Mouse (Mus musculus): ENCODE measurements around the gene Tpm1. TPM values are rescaled to one million over a fixed set of nuclear protein-coding genes. Genes with fewer than 3 reads are reported as not detected.

Gene Tpm1
- polyA plus RNA-seq, 1 experiment from 2014 or later: 369 TPM

DNA sequence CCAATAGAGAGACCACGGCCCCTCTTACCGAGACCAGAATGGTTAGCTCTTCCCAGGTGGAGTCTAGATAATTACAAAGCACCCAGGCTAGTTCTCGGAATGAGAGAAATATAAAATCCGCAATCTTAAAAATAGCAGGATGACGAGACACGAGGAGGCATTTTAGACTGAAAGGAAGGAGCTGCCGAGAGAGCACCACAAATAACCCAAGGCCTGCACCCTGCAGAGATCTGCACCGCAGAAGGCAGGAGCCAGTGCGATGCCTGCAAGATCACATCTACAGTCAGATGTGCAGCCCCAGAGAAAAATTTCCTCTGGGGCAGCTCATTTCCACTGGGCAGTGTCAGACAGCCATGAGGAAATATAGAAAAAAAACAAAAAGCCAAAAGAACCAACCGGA, 16.2 kb downstream of the Tpm1 start:
- Histone ChIP-seq H3K4me3 (no peak overlapping the region), H3K4me1 (peaks cover 14% of the 10 kb centered on the region), H3K9me3 (peaks cover 9% of the 10 kb centered on the region), H3K27ac (replicated peaks) (no peak overlapping the region), H3K36me3 (replicated peaks) (peaks cover 98% of the 10 kb centered on the region), H3K27me3 (replicated peaks; ENCODE audit: low read depth, poor library complexity, severe bottlenecking) (no peaks in the 10 kb centered on the region)
- WGBS: 96% methylated on average over 10 of the region's 10 CpGs
- no peak for DNase-seq (ENCODE audit: low spot score)

DNA sequence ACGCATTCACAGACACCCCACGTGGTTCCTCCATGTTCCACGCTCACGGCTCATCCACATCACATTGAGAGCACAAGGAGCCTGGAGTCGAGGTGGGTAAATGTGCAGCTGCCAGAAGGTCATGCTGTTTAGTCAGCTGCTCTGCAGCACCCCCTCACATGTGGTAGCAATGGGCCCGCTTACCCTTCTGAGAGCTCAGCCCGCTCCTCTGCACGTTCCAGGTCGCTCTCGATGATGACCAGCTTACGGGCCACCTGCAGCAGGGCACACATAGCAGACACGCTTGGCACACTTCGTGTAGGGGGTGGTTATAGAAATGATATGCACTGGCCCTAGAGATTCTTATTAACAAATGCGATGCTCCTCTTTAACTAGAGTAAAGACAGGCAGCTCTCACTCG, 16.6 kb downstream of the Tpm1 start:
- peaks cover 9% of the 10 kb centered on the region for H3K9me3 ChIP-seq
- 95% methylated on average over 15 of the region's 15 CpGs for WGBS
- H3K27ac ChIP-seq (replicated peaks): no peak overlapping the region
- H3K4me3 ChIP-seq: no peak overlapping the region
- no peaks in the 10 kb centered on the region for H3K27me3 ChIP-seq (replicated peaks; ENCODE audit: low read depth, poor library complexity, severe bottlenecking)
- peaks cover 98% of the 10 kb centered on the region for H3K36me3 ChIP-seq (replicated peaks)
- peaks cover 14% of the 10 kb centered on the region for H3K4me1 ChIP-seq
- no peak for DNase-seq (ENCODE audit: low spot score)

DNA sequence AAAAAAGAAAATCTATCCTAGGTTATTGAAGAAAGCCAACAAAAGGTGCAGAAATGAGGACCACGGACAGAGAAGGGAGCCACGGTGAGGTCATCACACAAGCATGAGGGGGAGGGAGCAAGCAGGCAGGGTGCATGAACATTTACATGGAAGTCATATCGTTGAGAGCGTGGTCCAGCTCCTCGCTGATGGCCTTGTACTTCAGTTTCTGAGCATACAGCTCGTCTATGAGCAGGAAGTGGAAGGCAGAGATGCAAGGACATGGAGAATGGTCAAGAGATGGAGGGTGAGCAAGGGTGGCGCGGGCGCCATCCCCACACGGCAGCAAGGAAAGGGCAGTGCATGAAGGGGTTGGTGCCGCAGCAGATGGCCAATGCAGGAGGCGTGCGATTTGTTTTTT, 19.7 kb downstream of the Tpm1 start:
- Histone ChIP-seq H3K27ac (replicated peaks) (no peak overlapping the region), H3K4me3 (no peak overlapping the region), H3K9me3 (no peaks in the 10 kb centered on the region; the same call in 1 of the 2 replicates), H3K27me3 (replicated peaks; ENCODE audit: low read depth, poor library complexity, severe bottlenecking) (no peaks in the 10 kb centered on the region), H3K36me3 (replicated peaks) (peaks cover 98% of the 10 kb centered on the region), H3K4me1 (no peaks in the 10 kb centered on the region)
- WGBS: 92% methylated on average over 13 of the region's 13 CpGs
- no peak for DNase-seq (ENCODE audit: low spot score)

DNA sequence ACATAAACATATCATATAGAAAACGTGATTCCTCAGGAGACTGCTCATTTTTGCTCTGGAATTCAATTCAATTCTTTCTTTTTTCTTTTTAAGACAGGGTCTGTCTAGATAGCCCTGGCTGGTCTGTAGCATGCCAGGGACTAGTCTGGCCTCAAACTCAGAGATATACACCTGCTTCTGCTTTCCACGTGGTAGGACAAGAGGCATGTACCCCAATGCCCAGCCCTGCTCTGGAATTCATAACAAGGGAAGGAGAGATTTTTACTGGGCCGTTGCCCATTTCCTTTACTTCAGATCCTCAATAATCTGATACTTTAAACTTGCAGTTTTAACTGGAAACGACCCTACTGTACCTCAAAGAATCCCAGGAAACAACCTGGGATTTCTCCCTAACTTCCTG, 20.3 kb downstream of the Tpm1 start:
- Histone ChIP-seq H3K9me3 (no peaks in the 10 kb centered on the region), H3K36me3 (replicated peaks) (peaks cover 98% of the 10 kb centered on the region), H3K4me1 (no peaks in the 10 kb centered on the region), H3K27ac (replicated peaks) (no peak overlapping the region), H3K27me3 (replicated peaks; ENCODE audit: low read depth, poor library complexity, severe bottlenecking) (no peaks in the 10 kb centered on the region), H3K4me3 (no peak overlapping the region)
- no peak for DNase-seq (ENCODE audit: low spot score)
- 87% methylated on average over 4 of the region's 4 CpGs for WGBS

DNA sequence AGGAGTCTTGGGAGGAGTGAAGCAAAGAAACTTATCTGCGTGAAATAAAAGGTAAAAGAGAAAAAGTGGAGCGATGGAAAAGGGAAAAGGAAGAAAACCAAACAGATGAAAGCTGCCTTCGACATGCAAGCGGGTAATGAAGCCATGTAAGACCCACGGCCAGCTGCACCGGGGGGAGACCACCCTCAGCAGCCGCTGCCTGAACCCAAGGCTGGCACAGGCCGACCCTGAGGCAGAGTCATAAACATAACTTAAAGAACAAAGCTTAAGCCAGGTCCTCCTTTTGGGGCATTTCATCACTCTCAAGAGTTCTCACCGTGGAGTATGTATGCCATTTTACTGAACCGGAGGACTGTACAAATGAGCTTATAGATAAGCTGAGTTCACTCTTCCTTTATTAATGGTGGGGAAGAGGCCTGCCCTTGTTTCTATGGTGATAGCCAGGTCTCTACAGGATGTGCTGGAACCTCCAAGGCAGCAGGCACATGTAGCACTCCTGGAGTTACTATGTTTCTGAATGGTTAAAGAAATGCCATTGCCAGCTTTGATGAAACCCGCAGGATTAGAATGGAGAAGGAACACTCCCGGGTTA, 21.0 kb downstream of the Tpm1 start:
- Histone ChIP-seq H3K27me3 (replicated peaks; ENCODE audit: low read depth, poor library complexity, severe bottlenecking) (no peaks in the 10 kb centered on the region), H3K36me3 (replicated peaks) (peaks cover 98% of the 10 kb centered on the region), H3K4me1 (no peaks in the 10 kb centered on the region), H3K9me3 (no peaks in the 10 kb centered on the region), H3K4me3 (no peak overlapping the region), H3K27ac (replicated peaks) (no peak overlapping the region)
- 92% methylated on average over 12 of the region's 12 CpGs for WGBS
- DNase-seq (ENCODE audit: low spot score): no peak

DNA sequence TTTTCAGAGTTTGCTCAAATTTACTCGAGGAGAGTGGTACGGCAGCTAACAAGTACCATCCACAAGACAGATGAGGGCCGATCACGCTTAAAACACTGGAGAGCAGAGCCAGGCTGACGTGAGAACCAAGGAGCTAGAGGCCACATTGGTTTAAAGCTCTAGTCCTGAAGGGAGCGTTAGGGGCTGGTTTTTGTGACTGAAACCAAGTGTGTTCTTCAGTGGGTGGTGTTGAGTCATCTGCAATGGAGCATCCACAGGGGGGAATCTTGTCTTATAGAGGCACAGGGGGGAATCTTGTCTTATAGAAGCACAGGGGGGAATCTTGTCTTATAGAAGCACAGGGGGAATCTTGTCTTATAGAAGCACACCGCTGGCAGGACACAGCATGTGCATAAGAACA, 22.3 kb downstream of the Tpm1 start:
- Histone ChIP-seq H3K4me1 (no peaks in the 10 kb centered on the region), H3K4me3 (no peak overlapping the region), H3K9me3 (no peaks in the 10 kb centered on the region), H3K27me3 (replicated peaks; ENCODE audit: low read depth, poor library complexity, severe bottlenecking) (no peaks in the 10 kb centered on the region), H3K27ac (replicated peaks) (no peak overlapping the region), H3K36me3 (replicated peaks) (peaks cover 98% of the 10 kb centered on the region)
- 93% methylated on average over 7 of the region's 7 CpGs for WGBS
- DNase-seq (ENCODE audit: low spot score): no peak

DNA sequence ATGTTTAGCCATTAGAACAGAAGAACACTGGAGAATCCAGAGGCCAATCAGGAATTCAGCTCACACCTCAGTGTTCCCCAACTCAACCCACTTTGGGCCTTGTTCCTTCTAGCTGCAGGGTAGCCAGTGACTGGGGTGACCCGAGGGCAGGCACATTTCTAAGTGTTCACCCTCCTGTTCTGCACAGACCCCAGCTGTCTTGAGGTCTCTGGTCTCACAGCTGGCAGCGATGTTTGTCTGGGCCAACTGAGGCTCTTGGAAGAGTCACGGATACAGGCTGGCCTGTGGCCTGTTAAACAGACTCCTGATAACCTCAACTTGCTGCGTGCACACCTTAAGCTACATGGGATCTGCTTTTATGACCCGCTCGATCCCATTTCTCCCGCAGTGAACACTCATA, 23.1 kb downstream of the Tpm1 start:
- WGBS: 94% methylated on average over 7 of the region's 7 CpGs
- Histone ChIP-seq H3K36me3 (replicated peaks) (peaks cover 98% of the 10 kb centered on the region), H3K4me3 (no peak overlapping the region), H3K9me3 (no peaks in the 10 kb centered on the region), H3K27me3 (replicated peaks; ENCODE audit: low read depth, poor library complexity, severe bottlenecking) (no peaks in the 10 kb centered on the region), H3K4me1 (no peaks in the 10 kb centered on the region), H3K27ac (replicated peaks) (no peak overlapping the region)
- no peak for DNase-seq (ENCODE audit: low spot score)

DNA sequence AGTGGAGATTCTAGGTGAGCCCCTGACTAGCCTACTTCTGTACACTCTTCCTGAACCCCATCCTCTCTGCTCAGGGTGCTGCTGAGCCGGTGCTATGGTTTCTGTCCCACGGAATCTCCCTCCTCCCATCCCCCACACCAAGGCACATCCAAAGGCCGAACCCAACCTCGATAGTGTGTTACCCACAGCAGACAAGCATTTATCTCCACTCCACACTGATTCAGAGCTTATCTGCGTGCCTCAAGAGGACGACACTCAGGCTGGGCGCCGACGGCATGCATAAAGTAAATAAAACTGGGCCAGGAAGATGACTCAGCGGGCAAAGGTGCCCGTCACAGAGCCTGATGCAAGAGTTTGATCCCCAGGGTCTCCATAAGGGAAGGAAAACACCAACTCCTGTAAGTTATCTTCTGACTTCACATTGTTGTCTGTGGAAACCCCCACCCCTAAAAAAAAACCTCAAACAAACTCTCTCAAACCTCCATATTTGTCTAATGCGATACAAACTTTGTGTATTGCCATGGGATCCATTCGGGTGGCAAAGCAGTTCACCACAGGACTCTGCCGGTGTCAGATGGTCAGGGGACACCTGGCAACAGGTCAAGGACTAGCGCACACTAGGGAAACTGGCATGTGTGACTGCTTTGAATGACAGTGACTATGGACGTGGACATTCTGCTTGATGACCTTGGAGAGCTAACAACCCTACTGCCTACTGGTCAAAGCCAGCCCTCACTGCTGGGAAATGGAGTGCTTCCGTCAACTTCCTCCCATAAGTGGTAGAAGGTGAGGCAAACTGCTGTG, 24.1 kb downstream of the Tpm1 start:
- no peaks in the 10 kb centered on the region for H3K9me3 ChIP-seq
- no peaks in the 10 kb centered on the region for H3K27me3 ChIP-seq (replicated peaks; ENCODE audit: low read depth, poor library complexity, severe bottlenecking)
- H3K27ac ChIP-seq (replicated peaks): no peak overlapping the region
- no peak for DNase-seq (ENCODE audit: low spot score)
- peaks cover 91% of the 10 kb centered on the region for H3K36me3 ChIP-seq (replicated peaks)
- H3K4me1 ChIP-seq: no peaks in the 10 kb centered on the region
- H3K4me3 ChIP-seq: no peak overlapping the region
- WGBS: 90% methylated on average over 17 of the region's 17 CpGs

DNA sequence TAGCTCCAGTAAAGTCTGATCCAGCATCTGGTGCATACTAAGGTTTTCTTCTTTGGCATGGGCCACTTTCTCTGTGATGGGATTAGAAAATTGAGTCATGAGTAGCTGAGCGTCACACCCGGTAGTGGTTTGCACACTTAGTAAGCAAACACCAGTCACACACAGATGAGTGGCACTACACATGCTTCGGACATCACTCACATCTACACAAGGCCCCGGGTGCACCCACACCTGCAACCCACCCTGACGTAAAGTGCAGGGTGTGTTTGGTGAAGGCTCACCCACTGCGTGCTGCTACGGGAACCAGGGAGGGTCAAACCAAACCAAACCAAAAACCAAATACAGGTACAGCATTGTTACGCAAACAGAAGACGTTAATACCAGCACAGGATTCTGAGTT, 25.8 kb downstream of the Tpm1 start:
- DNase-seq (ENCODE audit: low spot score): no peak
- no peak overlapping the region for H3K4me3 ChIP-seq
- no peaks in the 10 kb centered on the region for H3K27me3 ChIP-seq (replicated peaks; ENCODE audit: low read depth, poor library complexity, severe bottlenecking)
- WGBS: 94% methylated on average over 9 of the region's 9 CpGs
- H3K4me1 ChIP-seq: no peaks in the 10 kb centered on the region
- H3K36me3 ChIP-seq (replicated peaks): peaks cover 78% of the 10 kb centered on the region
- no peaks in the 10 kb centered on the region for H3K9me3 ChIP-seq
- no peak overlapping the region for H3K27ac ChIP-seq (replicated peaks)

DNA sequence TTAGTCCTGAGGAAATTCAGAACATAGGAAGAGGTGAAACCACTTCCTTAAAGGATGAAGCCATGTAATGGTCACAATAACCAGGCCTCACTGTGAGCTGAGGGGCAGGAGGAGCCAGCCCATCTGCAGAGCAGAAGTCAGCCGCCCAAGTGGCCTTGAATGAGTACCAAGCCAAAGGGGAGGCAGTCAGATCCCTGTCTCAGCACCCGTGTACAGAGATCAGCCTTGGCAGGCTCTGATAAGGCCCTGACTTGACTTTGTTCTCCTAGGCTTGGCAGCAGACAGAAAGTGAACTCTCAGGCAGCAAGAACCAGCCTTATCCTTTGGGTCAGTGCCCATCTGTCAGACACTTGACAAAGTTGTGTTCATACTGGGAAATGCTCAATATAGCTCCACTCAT, 29.1 kb downstream of the Tpm1 start:
- no peak overlapping the region for H3K4me3 ChIP-seq
- H3K36me3 ChIP-seq (replicated peaks): peaks cover 47% of the 10 kb centered on the region
- DNase-seq (ENCODE audit: low spot score): no peak
- no peak overlapping the region for H3K27ac ChIP-seq (replicated peaks)
- no peaks in the 10 kb centered on the region for H3K9me3 ChIP-seq
- peaks cover 5% of the 10 kb centered on the region; the same call in 1 of the 2 replicates for H3K4me1 ChIP-seq
- WGBS: 78% methylated on average over 2 of the region's 2 CpGs
- no peaks in the 10 kb centered on the region for H3K27me3 ChIP-seq (replicated peaks; ENCODE audit: low read depth, poor library complexity, severe bottlenecking)

DNA sequence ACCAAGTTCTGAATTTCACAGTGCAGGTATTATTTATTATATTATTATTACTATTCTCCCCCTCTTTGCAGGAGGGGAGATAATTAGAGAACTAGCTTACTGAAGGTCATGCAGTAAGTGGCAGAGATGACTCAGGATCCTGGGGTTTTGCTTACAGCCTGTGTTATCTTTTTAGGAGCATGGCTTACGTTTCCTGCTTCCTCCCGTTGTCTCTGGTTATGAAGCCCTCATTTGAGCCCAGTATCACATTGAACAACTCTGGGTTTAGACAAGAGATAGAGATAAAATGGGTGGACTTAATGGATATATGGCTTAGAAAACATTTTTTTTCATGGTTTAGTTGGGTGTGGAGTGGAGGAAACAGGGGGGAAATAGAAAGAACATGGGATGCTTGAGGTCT, 35.7 kb downstream of the Tpm1 start:
- H3K36me3 ChIP-seq (replicated peaks): no peaks in the 10 kb centered on the region
- peaks cover 41% of the 10 kb centered on the region for H3K4me1 ChIP-seq
- H3K4me3 ChIP-seq: no peak overlapping the region
- no peak for DNase-seq (ENCODE audit: low spot score)
- H3K9me3 ChIP-seq: no peaks in the 10 kb centered on the region
- 71% methylated on average over 2 of the region's 2 CpGs for WGBS
- H3K27me3 ChIP-seq (replicated peaks; ENCODE audit: low read depth, poor library complexity, severe bottlenecking): no peaks in the 10 kb centered on the region
- no peak overlapping the region for H3K27ac ChIP-seq (replicated peaks)

DNA sequence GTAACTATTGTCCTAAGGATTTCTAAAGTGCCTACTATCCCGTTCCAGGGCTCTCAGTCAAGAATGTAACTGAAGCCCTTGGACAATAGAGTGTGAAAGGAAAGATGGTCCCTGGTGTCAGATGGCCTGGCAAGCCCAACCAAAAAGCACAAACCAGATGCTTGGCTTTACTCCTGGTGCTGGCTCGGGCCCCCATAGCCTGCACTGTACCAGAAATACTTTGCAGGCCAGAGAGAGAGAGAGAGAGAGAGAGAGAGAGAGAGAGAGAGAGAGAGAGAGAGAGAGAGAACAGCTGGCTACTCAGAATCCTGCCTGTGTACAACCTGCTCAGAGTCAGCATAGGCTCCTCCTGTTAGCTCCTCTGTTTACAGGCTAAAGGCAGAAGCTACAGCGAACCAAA, 36.7 kb downstream of the Tpm1 start:
- Histone ChIP-seq H3K27me3 (replicated peaks; ENCODE audit: low read depth, poor library complexity, severe bottlenecking) (no peaks in the 10 kb centered on the region), H3K4me1 (peaks cover 51% of the 10 kb centered on the region), H3K4me3 (no peak overlapping the region), H3K36me3 (replicated peaks) (no peaks in the 10 kb centered on the region), H3K9me3 (no peaks in the 10 kb centered on the region), H3K27ac (replicated peaks) (peak overlapping the region; percentile 54)
- DNase-seq (ENCODE audit: low spot score): no peak
- 44% methylated on average over 3 of the region's 3 CpGs for WGBS

DNA sequence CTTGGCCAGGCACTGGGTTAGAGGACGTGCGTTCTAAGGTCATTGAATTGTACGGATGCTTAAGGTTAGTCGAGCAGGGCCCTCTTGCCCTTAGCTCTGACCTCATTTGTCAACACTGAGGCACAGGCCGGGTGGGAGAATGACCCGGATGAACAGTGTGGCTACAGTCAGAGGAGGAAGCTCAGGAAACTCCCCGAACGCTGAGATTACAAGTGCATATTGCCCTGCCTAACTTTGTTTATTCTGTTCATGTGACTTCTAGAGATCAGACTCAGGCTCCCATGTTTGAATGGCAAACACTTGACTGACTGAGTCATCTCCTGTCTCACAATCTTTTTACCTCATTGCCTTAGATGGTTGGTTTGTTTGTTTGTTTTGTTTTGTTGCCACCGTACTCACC, 37.7 kb downstream of the Tpm1 start:
- DNase-seq (ENCODE audit: low spot score): no peak
- Histone ChIP-seq H3K9me3 (no peaks in the 10 kb centered on the region), H3K27ac (replicated peaks) (no peak overlapping the region), H3K36me3 (replicated peaks) (no peaks in the 10 kb centered on the region), H3K27me3 (replicated peaks; ENCODE audit: low read depth, poor library complexity, severe bottlenecking) (no peaks in the 10 kb centered on the region), H3K4me1 (peaks cover 53% of the 10 kb centered on the region), H3K4me3 (no peak overlapping the region)
- whole genome bisulfite sequencing: 67% methylated on average over 9 of the region's 9 CpGs
